Mouse (Mus musculus) heart, adult 8-10 months (tissue): Measurements from ENCODE around the gene Col5a2. TPM values are rescaled to one million over a fixed set of nuclear protein-coding genes. Genes with fewer than 3 reads are reported as not detected.
"Not testable (repeated sequence)": the region's sequence is repeated elsewhere in the genome, so short reads cannot be mapped to it uniquely, and the experiment has no call there.

Source experiments
- DNase-seq: peaks from one replicate; pipeline ENCODE4 v3.0.0; 2022; ENCODE audit warnings: low spot score
- total RNA-seq, 4 experiments: library from RNA; stranded (reverse); gene quantifications; 2 replicates each; pipeline ENCODE4 v1.2.4; 2022

Col5a2 gene
- 10 to 100 TPM in 1 of 4 experiments, 1 to 10 TPM in 3; 6.2 to 10.7 (median 7.9) TPM for total RNA-seq

DNA sequence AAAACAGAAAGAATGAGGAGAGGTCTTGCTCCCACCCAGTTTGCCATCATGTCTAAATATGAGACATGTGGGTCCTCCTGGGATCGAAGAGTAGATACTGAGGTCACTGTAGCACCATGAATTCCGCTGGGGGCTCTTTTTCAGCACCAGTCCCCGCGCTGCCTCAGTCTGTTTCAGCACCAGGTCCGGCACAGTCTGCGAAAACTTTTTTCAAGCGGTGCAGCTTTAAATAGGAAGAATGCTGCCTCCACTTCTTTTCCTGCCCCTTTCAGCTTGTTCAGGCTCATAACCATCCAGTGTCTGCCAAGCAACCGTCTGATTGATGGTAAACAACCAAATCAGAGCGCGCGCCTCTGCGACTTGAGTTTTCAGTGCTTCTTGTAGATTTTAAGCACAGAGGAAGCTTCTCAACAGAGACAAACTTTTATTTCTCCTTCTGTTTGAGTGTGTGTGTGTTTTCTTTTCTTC is at the start of gene Col5a2:
Gene Col5a2, minus strand, starts transcription at position 418 of the 468 bp plus-strand sequence.
- peak; percentile 75 for DNase-seq

DNA sequence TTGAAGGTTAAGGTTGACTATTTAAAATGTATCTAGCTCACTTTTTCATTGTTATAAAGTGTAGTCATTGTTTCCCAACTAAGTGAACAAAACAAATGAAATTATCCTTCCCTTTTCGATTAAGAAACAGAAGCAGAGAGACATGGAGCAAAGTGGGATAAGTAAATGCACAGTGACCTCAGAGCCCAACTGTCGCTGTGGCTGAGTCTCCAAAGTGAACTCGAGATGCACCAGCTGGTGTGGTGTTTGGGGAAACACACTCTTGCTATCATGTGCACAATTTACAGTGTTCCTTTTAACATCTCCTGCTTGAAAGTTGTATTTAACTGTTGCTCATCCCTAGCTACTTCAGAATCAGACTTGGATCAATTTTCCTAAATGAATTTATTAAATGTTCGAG is 47.4 kb upstream of the Col5a2 start:
- DNase-seq: no peak

- DNase-seq: peak; percentile 13
Observed at GRCm38 (mm10) chr1:45541888-45542287, 38.8 kb upstream of the Col5a2 start.

DNA sequence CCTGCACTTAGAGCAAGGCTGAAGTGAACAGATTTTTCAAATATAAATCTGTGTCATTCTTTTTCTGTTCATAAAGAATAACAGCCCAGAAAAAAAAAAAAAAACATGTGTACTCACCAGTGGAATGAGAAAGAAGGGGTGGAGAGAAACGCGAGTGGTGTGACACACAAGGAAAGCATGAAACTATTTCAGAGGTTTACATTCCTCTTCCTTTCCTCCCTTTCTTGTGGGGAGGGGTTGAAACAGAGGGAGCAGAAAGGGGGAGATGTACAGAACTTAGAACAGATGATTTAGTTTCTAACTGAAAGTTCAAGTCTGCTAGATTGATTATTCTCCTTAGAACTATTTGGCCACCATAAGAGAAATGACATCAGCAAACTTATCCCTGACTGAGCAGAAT is 38.1 kb upstream of the Col5a2 start:
- no peak for DNase-seq

GRCm38 (mm10) chr1:45531486-45531885 is 28.4 kb upstream of the Col5a2 start:
- DNase-seq: no peak

GRCm38 (mm10) chr1:45527476-45527875 is 24.4 kb upstream of the Col5a2 start:
- DNase-seq: not testable (repeated sequence)

DNA sequence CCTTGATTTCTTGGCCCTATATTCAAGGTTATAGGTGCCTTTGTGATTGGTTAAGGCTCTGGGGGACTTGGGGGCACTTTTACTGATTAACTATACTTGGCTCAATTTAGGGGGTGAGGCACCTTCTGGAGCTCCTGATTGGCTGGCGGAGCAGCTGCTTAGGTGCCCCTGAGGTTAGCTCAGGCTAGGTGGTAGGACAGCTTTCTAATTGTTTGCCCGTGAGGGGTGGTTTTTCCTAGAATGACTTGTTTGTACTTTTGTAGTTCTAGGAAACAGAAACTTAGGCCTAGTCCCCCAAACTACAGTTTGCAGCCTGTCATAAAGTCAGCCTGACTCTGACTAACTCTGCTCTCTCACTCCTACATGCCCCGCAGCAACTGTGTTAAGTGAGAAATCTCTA is 20.5 kb upstream of the Col5a2 start:
- no peak for DNase-seq

DNA sequence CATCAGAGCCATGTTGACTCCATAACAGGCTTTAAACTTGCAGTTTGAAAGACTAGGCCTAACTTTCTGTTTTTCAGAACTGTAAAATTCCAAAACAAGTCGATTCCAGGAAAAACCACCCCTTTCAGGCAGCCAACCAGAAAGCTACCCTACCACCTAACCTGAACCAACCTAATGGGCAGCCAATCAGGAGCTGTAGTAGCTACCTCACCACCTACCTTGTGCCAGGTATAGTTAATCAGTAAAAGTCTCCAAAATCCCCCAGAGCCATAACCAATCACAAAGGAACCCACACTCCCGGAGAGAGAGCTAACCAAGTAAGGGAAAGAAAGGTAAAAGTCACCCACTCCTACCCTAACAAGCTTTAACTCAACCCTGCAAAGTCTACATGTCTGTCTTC is 18.4 kb upstream of the Col5a2 start:
- DNase-seq: no peak

GRCm38 (mm10) chr1:45502241-45502741 is 791 bp downstream of the Col5a2 start:
- peak; percentile 13 for DNase-seq

DNA sequence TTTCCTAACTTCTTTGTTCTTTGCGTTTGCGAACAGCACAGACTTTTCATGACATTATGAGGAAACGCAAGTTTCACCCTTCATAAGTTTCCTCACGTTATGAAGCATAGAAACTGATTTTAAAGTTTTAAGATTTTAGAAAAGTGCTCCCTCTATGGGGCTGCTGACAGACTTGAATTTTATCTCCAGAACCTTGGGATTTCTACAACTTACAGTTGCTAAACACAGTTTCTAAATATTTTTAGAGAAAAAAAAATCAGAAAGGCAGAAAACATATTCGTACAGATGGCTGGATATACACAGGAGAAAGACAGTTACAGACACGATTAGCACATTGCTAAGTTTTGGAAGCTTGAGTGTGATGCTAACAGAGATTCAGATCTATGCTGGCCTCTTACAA is 1.6 kb downstream of the Col5a2 start:
- DNase-seq: peak; percentile 21

- DNase-seq: no peak
Observed at GRCm38 (mm10) chr1:45500456-45500855, 2.6 kb downstream of the Col5a2 start.

DNA sequence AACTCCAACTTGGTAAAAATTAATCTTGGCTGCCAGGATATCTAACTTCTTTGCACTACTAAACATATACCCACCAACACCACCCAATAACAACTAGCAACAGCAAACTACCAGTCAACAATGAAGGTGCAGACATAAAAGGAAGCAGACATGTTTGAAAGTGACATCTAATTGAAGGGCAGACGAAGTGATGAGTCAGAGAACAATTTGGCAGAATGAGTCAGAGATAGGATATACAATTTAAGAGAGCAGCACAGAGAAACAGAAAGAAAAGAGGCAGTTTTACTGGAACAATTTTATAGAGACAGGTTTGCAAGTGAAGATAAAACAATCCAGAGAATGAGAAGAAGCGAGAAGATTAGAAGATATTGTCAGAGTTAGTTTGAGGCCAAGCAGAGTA is 8.1 kb downstream of the Col5a2 start:
- no peak for DNase-seq

DNA sequence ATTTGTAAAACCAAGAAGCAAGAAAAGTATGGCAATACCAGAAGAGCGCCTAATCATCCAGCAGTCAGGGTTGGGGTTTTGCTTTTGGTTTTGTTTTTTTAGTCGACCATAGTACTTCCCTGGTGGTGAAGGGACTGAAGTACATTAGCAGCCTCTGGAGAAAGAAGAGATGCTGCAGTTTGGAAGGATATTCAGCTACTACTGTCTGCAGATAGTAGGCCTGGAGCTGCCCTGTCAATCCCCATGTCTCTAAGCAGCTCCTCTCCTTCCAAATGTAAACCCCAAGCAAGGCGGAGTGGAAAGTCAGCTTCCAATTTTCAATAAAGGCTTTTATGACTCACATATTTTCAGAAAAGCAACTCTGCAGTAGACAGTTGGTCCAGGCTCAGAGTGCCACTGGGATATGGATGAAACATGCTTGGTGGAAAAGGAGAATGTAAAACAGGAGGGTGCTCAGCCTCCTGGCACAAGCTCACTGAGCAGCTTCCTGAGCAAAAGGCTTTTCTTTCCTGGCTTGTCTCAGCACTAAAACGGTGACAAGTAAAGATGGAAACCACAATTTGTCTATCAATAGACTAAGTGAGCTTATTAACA is 10.9 kb downstream of the Col5a2 start:
- no peak for DNase-seq

DNA sequence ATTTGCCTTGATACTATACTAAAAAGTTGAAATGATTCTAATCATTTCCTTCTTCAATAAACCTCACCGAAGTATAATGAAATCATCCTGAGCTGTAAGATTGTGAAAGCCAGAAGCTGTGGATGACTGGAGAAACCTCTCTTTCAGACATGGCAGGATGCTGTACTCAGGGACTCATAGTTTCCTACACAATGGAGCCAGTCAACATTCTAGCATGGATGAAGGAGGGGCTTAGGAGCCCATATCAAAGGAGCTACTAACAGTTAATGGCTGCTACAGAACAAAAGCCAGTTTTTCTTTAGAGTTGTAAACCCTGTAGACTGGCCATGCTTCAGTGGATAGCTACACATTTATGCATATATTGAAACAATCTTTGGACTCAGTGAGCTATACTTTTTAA is 12.6 kb downstream of the Col5a2 start:
- no peak for DNase-seq

DNA sequence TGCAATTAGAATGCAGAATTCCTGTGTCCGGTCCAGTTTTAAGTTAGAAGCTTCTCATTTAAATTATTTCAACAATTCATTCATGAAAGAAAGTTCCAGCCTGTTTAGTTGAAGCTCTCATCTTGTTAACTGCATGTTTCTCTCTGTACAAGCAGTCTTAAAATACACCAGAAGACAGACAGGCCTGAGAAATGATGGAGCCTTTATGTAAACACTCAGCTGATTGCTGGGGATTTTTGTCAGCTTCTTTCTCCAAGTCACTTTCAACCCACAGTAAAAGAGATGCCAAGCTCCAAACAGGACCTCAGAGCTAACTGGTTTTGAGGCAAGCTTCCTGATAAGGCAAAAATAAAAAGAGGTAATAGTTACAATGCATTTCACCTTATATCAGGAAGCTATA is 14.8 kb downstream of the Col5a2 start:
- no peak for DNase-seq

DNA sequence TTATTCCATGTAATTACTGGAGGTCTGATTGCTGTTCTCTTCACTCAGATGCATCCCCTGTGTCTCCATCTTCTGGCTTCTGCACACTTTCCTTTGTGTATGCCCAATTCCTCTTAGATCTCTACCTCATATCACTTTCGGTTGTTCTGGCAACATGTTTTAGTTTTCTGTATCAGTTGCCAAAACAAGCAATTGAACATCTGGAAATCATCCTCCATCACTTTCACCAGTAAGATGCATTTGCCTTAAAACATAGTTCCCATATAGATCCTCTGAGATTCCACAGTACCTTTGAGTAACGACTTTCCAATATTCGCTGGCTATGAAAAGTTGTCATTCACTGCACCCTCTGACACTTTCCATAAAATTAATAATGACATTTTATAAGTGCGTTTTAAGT is 20.1 kb downstream of the Col5a2 start:
- no peak for DNase-seq

- no peak for DNase-seq
Observed at GRCm38 (mm10) chr1:45481876-45482275, 21.2 kb downstream of the Col5a2 start.

DNA sequence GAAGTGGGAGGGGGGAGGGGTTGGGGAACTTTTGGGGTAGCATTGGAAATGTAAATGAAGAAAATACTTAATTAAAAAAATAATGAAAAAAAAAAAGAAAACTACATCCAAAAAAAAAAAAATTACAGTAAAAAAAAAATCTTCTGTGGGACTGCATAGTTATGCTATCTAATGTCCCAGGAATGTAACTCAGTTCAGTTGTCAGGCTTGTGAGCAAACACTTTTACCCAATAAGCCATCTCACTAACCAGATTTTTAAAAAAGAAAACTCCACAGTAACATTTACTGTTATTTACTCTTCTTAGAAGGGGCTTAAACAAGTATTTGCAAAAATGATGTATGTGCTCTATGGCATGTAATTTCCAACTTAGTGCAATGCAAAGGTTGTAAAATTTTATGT is 24.0 kb downstream of the Col5a2 start:
- DNase-seq: no peak

- DNase-seq: no peak
Observed at GRCm38 (mm10) chr1:45472751-45473150, 30.3 kb downstream of the Col5a2 start.

- DNase-seq: no peak
Observed at GRCm38 (mm10) chr1:45460767-45461166, 42.3 kb downstream of the Col5a2 start.

GRCm38 (mm10) chr1:45455763-45456162 is 47.3 kb downstream of the Col5a2 start:
- no peak for DNase-seq

GRCm38 (mm10) chr1:45448856-45449255 is 54.2 kb downstream of the Col5a2 start:
- peak; percentile 16 for DNase-seq

GRCm38 (mm10) chr1:45431922-45432321 is 71.2 kb downstream of the Col5a2 start:
- peak; percentile 31 for DNase-seq

GRCm38 (mm10) chr1:45430520-45430919 is 72.6 kb downstream of the Col5a2 start:
- DNase-seq: peak; percentile 67
